Mouse (Mus musculus) neural tube, embryonic 11.5 days (tissue): ENCODE results near the gene Tnfrsf25. TPM values are rescaled to one million over a fixed set of nuclear protein-coding genes. Genes with fewer than 3 reads are reported as not detected.

ENCODE experiments used
- ATAC-seq: fragments of 200-750 bp; cut with Nextera tagmentation; 2 replicates; pipeline ENCODE4 v1.8.0; 2017; ENCODE audit warnings: moderate number of reproducible peaks, mild to moderate bottlenecking, moderate TSS enrichment, moderate library complexity; ENCODE audit not compliant: insufficient read depth, low FRiP score, low TSS enrichment
- DNase-seq: peaks from one replicate; pipeline ENCODE4 v3.0.0-alpha.2; 2015; ENCODE audit warnings: low spot score
- H3K27ac ChIP-seq: fragments of 300-500 bp; sonication (generic); 2 replicates; pipeline ENCODE4 v1.5.1; 2014; ENCODE audit warnings: low read depth, mild to moderate bottlenecking, low read length
- H3K27me3 ChIP-seq: fragments of 300-500 bp; sonication (generic); 2 replicates; pipeline ENCODE4 v1.6.1; 2014; ENCODE audit warnings: mild to moderate bottlenecking, low read length, mixed read lengths; ENCODE audit not compliant: control insufficient read depth, insufficient read depth
- H3K36me3 ChIP-seq: fragments of 300-500 bp; sonication (generic); 2 replicates; pipeline ENCODE4 v1.6.1; 2014; ENCODE audit warnings: mild to moderate bottlenecking, low read length, moderate library complexity, mixed read lengths; ENCODE audit not compliant: control insufficient read depth, insufficient read depth
- H3K4me1 ChIP-seq: fragments of 300-500 bp; sonication (generic); 2 replicates; pipeline ENCODE4 v1.6.1; 2014; ENCODE audit warnings: low read length, mixed read lengths; ENCODE audit not compliant: control insufficient read depth, insufficient read depth
- H3K4me2 ChIP-seq: fragments of 300-500 bp; sonication (generic); 2 replicates; pipeline ENCODE4 v1.6.1; 2014; ENCODE audit warnings: low read depth, mild to moderate bottlenecking, moderate library complexity
- H3K4me3 ChIP-seq: fragments of 300-500 bp; sonication (generic); 2 replicates; pipeline ENCODE4 v1.5.1; 2014; ENCODE audit warnings: low read depth, low read length
- H3K9ac ChIP-seq: fragments of 300-500 bp; sonication (generic); 2 replicates; pipeline ENCODE4 v1.6.1; 2014; ENCODE audit warnings: mild to moderate bottlenecking, low read length
- H3K9me3 ChIP-seq: fragments of 300-500 bp; sonication (generic); 2 replicates; pipeline ENCODE4 v1.6.1; 2016; ENCODE audit warnings: low read length; ENCODE audit not compliant: control insufficient read depth
- WGBS: fragments of 180-500 bp; shearing (Covaris S2); extraction: QIAGEN DNeasy Blood & Tissue Kit; methylation state at CpG from one replicate; pipeline ENCODE4 v1.1.7; 2014; 5-methylcytosine and 5-hydroxymethylcytosine counted together
- polyA plus RNA-seq: library from polyadenylated mRNA; unstranded; fragments of >200 nt; fragmentation: Nextera tagmentation; extraction: Ambion mirVana; gene quantifications from 2 replicates; pipeline ENCODE4 v1.2.1, GENCODE M21; 2014

Tnfrsf25 gene
- polyA plus RNA-seq, 1 experiment from 2014 or later = 0.42 TPM

DNA sequence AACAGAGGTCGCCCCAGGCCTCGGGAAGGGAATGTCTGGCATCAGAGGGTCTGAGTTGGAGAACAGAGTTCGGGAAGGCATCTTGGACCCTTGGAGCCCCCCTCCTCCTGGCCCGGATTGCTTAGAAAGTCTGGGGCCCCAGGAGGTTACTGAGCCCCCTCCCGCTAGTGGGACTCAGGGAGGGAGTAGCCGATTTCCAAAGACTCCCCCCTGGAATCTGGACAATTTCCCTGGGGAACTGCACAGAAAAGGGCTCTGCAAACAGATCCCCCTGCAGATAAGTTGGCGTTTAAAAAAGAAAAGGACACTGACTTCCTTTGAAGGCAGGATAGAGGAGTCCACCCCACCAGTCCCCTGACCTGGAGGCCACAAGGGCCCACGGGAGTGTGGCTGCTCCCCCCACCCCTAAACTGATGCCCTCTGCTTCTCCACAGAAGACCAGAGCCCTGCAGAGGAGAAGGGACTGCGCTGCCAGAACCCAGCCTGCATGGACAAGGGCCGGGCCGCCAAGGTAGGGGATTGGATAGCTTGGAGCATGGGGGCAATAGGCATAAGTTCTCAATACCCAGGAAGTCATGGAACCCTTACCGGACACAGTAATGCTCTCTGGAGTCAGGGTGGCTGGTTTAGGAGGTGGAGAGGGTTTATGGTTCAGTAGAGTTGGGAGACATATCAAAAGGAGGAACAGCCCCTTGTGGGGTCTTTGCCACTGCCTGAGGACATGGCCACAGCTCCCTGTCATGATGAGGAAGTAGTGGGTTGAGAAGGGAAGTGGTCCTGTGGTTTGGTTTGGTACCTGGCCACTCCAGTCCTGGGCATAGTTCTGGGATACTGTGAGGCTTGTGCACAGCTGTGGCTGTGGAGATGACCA lies 28.3 kb upstream of the Tnfrsf25 start:
- no peak for DNase-seq
- H3K9me3 ChIP-seq = no peaks in the 10 kb centered on the region
- H3K4me1 ChIP-seq = peaks cover 14% of the 10 kb centered on the region
- H3K27ac ChIP-seq = no peak overlapping the region
- H3K27me3 ChIP-seq = no peaks in the 10 kb centered on the region
- H3K4me2 ChIP-seq = peak overlapping the region; percentile 89
- no peaks in the 10 kb centered on the region for H3K36me3 ChIP-seq
- peak overlapping the region; percentile 84 for H3K9ac ChIP-seq
- H3K4me3 ChIP-seq = peak overlapping the region; percentile 71
- no peak; the same call in 1 of the 2 replicates for ATAC-seq
- WGBS = 6% methylated on average over 12 of the region's 12 CpGs

DNA sequence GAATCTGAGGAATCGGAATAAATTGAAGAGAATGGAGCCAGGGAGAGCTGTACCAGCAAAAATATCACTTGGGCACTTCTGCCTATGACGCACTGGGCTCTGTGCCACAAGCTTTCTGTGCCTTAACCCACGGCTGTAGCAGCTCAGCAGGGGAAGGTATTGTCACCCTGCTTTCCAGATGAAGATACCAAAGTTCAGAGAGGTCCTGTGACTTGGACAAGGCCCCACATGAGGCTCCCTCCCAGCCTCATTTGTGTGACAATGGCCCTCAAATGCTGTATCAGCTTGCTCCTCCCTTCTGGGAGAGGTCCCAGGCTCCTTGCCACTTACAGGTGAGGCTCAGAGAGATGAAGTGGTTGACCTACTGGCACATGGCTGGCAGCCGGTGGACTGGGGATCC lies 27.6 kb upstream of the Tnfrsf25 start:
- no peak for DNase-seq
- no peaks in the 10 kb centered on the region for H3K36me3 ChIP-seq
- no peaks in the 10 kb centered on the region for H3K9me3 ChIP-seq
- no peak for ATAC-seq
- no peak overlapping the region for H3K9ac ChIP-seq
- peaks cover 14% of the 10 kb centered on the region for H3K4me1 ChIP-seq
- 33% methylated on average over 4 of the region's 4 CpGs for WGBS
- peak overlapping the region; percentile 71; the same call in 1 of the 2 replicates for H3K4me3 ChIP-seq
- H3K27ac ChIP-seq = no peak overlapping the region
- H3K4me2 ChIP-seq = no peak overlapping the region
- H3K27me3 ChIP-seq = no peaks in the 10 kb centered on the region

DNA sequence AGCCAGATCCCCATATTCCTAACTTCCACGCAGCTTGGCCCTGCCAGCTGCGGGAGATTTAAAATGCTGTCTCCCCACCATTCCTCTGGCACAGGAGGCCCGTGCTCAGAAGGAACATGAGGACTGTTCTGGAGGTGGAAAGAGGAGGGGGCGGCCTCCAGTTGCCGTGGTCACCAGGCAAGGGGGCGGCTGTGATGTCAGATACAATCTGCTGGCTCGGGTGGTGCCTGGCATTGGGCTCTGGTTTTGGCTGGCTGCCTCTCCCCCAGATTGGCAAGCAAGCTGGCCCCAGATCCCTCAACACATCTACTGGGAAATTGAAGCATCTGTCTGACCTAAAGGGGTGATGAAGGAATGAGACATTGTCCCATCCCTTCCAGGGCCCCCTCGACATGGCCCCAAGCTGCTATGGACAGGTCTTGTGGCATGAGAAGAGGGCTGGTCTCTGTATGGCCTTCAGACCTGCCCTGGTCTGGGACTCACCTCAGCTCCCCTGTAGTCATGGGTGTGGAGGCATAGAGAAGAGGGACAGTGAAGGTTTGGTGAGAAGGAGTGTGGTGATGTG lies 27.1 kb upstream of the Tnfrsf25 start:
- no peak overlapping the region for H3K4me3 ChIP-seq
- no peaks in the 10 kb centered on the region for H3K36me3 ChIP-seq
- H3K9me3 ChIP-seq = no peaks in the 10 kb centered on the region
- no peak overlapping the region for H3K9ac ChIP-seq
- 46% methylated on average over 8 of the region's 8 CpGs for WGBS
- no peak for DNase-seq
- H3K27me3 ChIP-seq = no peaks in the 10 kb centered on the region
- H3K4me1 ChIP-seq = peaks cover 14% of the 10 kb centered on the region
- H3K27ac ChIP-seq = no peak overlapping the region
- no peak for ATAC-seq
- no peak overlapping the region for H3K4me2 ChIP-seq

DNA sequence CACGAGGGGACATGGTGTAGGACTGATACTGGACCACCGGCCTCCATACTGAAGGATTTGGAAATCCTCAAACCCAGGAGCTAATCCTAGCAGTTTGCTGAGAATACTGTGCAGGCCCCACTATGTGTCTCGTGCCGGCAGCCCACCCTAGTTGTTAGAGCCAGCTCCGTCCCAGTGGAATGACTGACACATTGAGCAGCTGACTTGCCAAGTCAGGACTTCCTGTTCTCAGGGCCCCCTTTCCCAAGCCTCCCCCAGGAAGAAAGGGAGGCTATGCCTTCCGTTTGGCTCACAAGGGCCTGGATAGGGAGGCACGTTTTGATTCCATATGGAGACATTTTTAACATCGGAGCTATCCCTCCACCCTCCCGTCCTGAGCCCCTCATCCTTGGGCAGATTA lies 25.5 kb upstream of the Tnfrsf25 start:
- Histone ChIP-seq H3K4me3 (no peak overlapping the region), H3K36me3 (no peaks in the 10 kb centered on the region), H3K27me3 (no peaks in the 10 kb centered on the region), H3K4me1 (peaks cover 14% of the 10 kb centered on the region), H3K27ac (no peak overlapping the region), H3K4me2 (no peak overlapping the region), H3K9me3 (no peaks in the 10 kb centered on the region), H3K9ac (no peak overlapping the region)
- ATAC-seq (no peak), DNase-seq (no peak)
- WGBS = 85% methylated on average over 9 of the region's 9 CpGs

DNA sequence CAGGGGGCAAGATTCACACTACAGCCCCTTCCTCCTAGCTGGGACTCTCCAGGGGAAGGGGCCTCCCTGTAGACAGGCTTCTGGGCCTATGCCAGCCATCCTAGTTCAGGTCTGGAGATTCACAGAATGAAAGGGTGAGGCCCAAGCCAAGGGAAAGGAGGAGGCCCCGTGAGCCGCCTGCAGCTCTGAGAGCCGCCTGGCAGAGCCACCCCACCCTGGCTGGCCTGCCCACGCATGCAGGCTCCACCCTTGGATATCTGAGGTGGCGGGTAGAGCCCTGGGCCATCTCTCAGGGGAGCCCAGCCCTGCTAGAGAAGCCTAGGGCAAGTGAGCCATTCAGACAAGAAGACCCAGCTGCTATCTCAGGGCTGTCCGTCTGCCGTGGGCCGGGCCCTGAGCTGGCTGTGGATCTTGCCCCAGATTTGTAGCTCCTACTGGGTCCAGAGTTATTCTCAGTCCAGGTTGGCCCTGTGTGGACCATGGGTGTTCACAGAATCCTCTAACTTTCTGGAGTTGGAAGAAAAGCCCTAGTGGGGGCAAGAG lies 22.9 kb upstream of the Tnfrsf25 start:
- no peak overlapping the region for H3K4me2 ChIP-seq
- no peak overlapping the region for H3K4me3 ChIP-seq
- no peak overlapping the region for H3K27ac ChIP-seq
- H3K9me3 ChIP-seq = no peaks in the 10 kb centered on the region
- H3K9ac ChIP-seq = no peak overlapping the region
- no peaks in the 10 kb centered on the region for H3K27me3 ChIP-seq
- no peak for DNase-seq
- no peaks in the 10 kb centered on the region for H3K36me3 ChIP-seq
- H3K4me1 ChIP-seq = peaks cover 6% of the 10 kb centered on the region
- no peak for ATAC-seq
- WGBS = 72% methylated on average over 8 of the region's 8 CpGs

DNA sequence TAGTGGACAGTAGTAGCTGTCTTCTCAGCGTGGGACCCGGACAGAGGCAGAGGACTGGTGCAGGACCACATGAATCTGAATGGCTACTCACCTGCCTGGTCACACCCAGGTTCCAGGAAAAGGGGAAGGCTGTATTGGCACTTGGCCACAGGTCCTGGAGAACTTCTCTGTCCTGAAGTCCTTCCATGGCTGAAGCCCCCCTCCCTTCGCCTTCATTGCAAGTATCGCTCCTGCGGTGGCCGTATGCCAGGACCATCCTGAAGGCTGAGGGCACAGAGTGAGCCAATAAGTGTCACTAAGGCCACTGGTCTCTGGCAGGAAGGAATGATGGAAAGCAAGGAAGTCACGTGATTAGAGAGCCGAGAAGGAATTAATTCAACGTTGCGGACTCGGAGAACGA lies 21.5 kb upstream of the Tnfrsf25 start:
- Histone ChIP-seq H3K4me1 (no peaks in the 10 kb centered on the region; the same call in 1 of the 2 replicates), H3K27ac (no peak overlapping the region), H3K4me3 (no peak overlapping the region), H3K9me3 (no peaks in the 10 kb centered on the region), H3K9ac (no peak overlapping the region), H3K36me3 (no peaks in the 10 kb centered on the region), H3K4me2 (no peak overlapping the region), H3K27me3 (no peaks in the 10 kb centered on the region)
- ATAC-seq (no peak), DNase-seq (no peak)
- 93% methylated on average over 12 of the region's 12 CpGs for WGBS

DNA sequence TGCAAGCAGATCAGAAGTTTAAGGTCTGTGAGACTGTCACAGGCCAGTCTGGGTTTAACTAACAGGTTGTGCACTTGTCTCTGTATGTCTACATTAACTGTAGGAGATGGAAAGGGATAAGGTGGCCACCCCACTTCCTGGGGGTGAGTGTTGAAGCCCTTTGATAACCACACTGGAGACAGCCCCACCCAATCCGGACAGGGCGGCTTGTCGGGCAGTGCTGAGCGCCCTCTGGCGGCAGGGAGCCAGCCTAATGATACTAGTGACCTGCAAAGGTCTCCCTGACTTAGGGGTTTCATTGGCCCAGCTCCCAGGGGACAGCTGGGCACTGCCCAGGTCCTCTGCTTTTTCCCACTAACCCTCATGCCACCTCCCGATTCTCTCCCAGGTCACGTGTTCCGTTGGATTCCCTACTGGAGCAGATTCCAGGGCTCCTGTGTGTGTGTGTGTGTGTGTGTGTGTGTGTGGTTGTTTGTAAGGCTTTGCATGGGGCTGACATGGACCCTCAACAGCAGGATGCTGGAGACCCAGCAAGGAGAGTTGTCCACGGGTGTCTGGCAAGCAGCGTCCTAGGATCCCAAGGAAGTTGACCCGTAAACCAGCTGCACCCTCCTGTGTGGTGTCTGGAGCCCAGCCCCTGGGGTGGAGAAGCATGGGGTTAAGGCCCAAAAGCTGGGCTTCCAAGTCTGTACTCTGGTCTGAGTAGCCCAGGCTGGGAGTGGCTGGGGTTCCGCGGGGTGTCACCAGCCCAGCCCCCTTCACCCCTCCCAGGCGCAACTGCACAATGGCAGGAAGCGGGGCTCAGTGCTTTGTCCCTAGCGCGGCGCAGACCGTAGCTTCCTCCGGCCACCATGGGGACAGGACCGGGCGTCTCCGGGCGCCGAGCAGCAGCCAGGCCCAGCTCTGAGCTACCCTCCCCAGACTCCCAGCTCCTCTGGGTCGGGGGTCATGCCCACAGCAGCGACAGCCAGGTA lies 19.5 kb upstream of the Tnfrsf25 start:
- H3K36me3 ChIP-seq = no peaks in the 10 kb centered on the region
- H3K27ac ChIP-seq = 0 out of 2 replicates have a peak overlapping the region, but pooled peaks have one; percentile 8
- H3K9ac ChIP-seq = 0 out of 2 replicates have a peak overlapping the region, but pooled peaks have one; percentile 2
- H3K4me3 ChIP-seq = no peak overlapping the region
- no peaks in the 10 kb centered on the region; the same call in 1 of the 2 replicates for H3K4me1 ChIP-seq
- peak; percentile 65 for DNase-seq
- peak overlapping the region; percentile 9; the same call in 1 of the 2 replicates for H3K4me2 ChIP-seq
- H3K9me3 ChIP-seq = no peaks in the 10 kb centered on the region
- H3K27me3 ChIP-seq = no peaks in the 10 kb centered on the region
- no peak for ATAC-seq
- whole genome bisulfite sequencing = 22% methylated on average over 26 of the region's 27 CpGs

DNA sequence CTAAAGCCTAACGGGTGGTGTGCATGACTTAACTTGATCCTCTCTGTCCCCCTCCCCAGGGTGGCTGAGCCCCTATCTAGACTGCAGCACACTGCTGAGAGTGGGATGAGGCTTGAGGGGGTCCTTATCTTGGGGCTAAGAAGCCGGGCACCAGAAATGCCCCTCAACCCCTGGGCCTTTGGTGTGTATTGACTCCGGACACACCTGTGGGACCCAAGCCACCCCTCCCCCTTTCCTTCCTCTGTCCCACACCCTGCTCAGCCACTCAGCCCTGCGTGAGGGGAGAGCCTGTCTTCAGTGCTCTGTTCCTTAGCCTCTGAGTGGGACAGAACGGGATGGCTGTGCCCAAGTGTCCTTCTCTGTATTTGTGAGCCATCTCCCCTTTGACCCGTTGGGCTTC lies 18.8 kb upstream of the Tnfrsf25 start:
- no peak for ATAC-seq
- H3K4me2 ChIP-seq = peak overlapping the region; percentile 9; the same call in 1 of the 2 replicates
- WGBS = 49% methylated on average over 6 of the region's 6 CpGs
- no peak overlapping the region for H3K27ac ChIP-seq
- no peak for DNase-seq
- H3K9ac ChIP-seq = 0 out of 2 replicates have a peak overlapping the region, but pooled peaks have one; percentile 2
- no peaks in the 10 kb centered on the region; the same call in 1 of the 2 replicates for H3K4me1 ChIP-seq
- no peaks in the 10 kb centered on the region for H3K27me3 ChIP-seq
- H3K9me3 ChIP-seq = no peaks in the 10 kb centered on the region
- no peak overlapping the region for H3K4me3 ChIP-seq
- H3K36me3 ChIP-seq = no peaks in the 10 kb centered on the region
